Mouse (Mus musculus) G1E-ER4 (cell line): ENCODE data around the gene Rassf7. TPM values are rescaled to one million over a fixed set of nuclear protein-coding genes. Genes with fewer than 3 reads are reported as not detected.

Experiments
- GATA1 ChIP-seq: IDR thresholded peaks from one replicate; pipeline ENCODE4 v1.8.0; 2012; ENCODE audit warnings: low read length, inconsistent platforms
- polyA plus RNA-seq: library from polyadenylated mRNA; stranded (reverse); fragments of >175 nt; gene quantifications from 2 replicates; pipeline ENCODE4 v1.2.3, GENCODE M21; 2012

Rassf7 gene
- 12.7 and 20.3 TPM in 2 replicates for polyA plus RNA-seq

DNA sequence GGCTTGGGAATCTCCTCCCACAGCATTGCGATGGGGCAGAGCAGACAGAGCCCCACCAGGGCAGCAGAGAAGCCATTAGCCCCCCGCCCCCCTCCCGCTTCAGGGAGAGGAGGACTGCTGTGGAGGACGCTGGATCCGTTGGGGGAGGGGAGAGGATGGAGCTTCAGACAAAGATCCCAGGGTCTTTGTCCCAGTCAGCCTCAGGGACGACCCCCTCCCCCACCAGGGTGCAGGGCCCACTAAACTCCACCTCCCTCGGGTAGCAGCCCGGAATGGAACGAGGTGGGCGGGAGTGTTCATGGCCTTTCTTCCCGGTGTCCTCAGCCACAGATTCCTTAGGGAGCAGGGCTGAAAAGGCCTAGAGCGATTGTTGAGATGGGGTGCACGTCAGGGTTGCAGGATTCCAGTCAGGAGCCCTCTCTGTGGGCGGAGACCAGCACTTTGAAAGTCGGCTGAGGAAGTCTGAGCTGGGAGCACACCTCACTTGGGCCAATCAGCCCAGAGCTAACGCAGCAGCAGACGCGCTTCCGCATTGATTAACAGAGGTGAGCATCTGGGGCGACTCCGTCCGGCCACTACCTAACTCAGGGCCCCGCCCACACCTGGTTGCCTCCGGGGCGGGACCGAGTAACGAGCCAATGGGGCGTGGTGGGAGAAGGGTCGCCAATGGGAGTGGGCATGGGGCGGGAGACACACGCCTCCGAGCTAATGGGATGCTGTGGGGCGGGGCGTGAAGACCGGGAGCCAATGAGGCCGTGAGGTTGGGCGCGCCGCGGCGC is at the start of gene Rassf7:
Gene Rassf7 (plus strand): TSS at position 760 of the 779 bp plus-strand sequence.
- no peak for TF ChIP-seq GATA1

DNA sequence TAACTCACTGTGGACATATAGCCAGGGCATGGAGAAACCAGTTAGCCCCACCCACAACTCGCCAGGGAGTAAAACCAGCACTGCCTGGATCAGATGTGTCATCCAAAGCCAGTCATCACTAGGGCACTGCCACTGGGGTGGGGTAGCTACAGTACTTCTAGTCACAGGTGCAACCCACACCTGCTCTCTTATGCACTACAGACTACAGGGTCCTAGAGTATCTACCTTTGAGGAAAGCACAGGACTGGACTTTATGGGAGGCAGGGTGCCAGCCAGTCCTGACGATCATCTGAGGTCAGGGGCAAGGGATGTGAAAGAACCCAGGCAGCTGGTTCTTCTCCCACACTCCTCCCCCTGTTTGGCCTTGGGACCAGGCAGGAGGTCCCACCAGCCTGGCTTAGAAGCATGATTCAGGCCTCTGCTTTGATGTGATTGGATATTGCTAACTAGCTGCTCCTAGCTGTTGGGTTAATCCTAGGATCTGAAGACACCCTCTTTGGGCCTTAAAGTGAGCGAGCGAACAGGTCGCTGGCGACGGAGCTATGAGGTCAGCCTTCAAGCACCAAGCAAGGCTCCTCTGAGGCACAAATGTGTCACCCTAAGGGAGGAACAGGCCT is 47.7 kb upstream of the Rassf7 start:
- TF ChIP-seq GATA1, result no peak

DNA sequence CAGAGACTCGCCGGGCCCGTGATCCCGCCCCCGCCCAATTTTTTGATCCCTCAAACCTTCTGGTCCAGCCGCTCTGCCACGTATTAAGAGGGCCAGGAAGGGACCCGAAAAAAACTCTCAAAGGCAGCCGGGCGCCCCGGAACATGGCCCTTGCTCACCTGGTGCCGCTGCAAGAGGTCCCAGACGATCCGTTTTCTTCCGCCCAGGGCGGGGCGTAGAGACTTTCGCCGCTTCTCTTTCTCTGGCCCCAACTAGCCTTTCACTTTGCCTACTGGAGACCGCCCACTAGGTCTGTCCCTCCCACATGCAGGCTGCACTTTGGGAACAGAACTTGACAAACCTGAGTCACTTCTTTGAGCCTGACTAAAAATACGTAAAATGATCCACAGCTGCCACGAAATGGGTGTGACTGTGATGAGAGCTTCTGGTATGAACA is 47.1 kb upstream of the Rassf7 start:
- no peak for TF ChIP-seq GATA1

DNA sequence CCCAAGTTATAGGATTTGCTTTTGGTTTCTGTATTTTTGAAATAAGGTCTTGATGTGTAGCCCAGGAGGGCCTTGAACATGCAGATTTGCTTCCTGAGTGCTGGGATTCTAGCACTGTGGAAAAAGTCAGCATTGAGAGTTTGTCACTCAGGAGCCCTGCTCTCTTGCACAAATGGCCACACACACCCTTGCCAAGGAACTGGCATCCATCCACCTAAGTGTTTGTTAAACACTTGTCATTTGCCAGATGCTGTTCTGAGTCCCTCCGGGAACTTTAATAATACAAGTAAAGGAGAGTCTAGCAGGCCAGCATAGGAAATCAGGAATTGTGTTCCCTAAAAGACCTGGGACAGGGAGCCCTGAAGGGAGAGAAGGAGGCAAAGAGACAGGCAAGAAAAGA is 46.4 kb upstream of the Rassf7 start:
- no peak for TF ChIP-seq GATA1

DNA sequence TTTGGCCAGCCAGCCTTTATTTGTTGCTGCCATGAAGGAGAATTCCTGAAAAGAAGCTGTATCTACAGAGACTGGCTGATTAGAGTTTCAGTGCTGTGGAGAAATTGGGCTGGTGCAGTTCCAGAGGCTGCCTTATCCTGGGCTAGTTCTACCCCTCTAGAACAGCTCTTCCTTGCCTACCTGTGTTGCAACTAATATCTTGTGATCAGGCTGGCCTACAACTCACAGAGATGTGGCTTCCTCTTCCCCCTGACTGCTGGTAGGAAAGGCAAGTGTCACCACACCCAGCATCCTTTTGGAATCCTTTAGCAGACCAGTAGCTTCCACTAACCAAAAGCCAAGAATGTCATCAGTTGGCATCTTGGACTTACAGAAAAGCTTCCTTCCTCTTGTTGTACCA is 45.8 kb upstream of the Rassf7 start:
- TF ChIP-seq GATA1, result no peak

DNA sequence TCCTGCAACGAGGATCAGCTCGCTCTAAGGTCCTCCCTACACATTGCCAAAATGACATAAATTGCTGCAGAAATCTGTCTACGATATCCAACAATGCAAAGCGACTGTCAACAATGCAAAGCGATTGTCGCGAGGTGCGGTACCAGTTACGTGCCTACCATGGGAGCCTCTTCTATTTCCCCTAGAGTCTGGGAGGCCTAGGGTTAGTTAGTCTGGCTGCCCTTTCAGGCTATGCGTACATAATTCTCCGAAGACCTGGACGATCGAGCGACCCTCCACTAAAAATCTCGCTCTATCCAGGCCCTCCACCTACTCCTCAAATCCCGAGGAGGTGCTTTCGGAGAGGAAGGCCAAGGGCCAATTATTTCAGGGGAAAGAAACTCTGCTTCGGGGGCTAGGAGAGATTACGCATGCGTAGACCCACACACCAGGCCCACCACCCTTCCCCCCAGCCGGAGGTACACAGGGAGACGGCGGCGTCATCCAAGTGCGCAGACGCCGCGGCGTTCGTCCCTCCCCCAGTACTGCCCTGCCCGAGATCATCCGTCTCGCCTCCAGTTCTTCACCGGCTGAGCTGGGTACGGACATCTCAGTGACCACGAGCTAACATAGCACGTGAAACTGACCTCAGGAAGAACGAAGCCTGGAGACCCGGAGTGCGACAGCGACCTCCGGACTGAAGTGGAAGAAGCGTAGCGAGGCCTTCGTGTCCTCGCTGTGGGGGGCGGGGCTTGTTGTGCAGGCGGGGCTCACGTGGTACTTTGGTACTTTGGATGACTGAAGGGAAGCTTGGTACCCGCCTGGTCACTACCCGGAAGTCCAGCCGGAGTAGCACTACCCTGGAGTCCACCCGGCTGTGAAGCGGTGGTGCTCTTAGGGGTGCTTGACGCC is 43.3 kb upstream of the Rassf7 start, which contains the start of gene Rnh1:
Gene Rnh1 (minus strand): TSS at position 742 of the 891 bp plus-strand sequence.
- no peak for TF ChIP-seq GATA1

DNA sequence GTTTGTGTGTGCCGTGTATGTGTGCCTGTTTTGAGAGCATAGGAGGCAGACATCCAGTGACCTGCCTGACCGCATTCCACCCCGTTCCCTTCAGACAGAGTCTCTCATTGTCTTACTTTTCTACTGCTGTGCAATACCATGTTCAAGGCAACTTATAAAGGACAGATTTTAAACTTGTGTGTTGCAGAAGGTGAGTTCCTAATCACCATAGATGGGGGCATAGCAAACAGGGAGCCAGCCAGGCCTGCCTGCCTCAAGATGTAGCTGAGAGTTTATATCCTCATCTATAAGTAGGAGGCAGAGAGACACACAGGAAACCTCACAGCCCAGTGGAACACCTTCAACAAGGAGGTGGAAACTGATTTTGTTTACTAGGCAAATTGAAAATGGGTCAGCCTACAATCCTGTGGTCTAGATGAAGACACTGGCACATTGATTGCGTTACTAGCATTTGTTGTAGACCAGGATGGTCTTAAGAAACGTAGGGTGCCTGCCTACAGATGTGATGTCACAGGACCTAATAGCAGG is 42.3 kb upstream of the Rassf7 start:
- no peak for TF ChIP-seq GATA1

DNA sequence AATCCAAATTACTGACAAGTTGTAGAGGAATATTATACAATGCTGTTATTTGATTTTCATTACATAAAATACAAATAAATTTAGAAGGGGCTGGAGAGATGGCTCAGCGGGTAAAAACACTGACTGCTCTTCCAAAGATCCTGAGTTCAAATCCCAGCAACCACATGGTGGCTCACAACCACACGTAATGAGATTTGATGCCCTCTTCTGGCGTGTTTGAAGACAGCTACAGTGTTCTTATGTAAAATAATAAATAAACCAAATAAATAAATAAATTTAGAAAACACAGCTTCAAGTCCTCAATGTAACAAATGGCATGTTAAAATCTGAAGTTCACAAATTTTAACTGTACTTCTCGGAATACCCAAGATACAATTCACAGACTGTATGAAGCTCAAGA is 40.6 kb upstream of the Rassf7 start:
- TF ChIP-seq GATA1, result no peak

DNA sequence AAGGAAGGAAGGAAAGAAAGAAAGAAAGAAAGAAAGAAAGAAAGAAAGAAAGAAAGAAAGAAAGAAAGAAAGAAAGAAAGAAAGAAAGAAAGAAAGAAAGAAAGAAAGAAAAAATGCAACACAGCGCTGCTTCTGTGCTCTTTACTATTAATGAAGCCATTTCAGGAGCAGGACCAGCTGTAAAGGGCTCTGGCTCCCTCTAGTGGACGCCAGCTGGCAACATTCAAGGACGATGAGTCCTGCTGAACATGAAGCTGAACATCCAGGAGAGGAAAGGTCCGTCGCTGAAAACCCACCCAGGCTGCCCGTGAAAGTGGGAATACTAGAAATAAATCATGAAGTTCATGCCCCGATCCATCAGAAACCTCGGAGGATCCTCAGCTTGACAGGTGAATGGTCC is 39.5 kb upstream of the Rassf7 start:
- no peak for TF ChIP-seq GATA1

DNA sequence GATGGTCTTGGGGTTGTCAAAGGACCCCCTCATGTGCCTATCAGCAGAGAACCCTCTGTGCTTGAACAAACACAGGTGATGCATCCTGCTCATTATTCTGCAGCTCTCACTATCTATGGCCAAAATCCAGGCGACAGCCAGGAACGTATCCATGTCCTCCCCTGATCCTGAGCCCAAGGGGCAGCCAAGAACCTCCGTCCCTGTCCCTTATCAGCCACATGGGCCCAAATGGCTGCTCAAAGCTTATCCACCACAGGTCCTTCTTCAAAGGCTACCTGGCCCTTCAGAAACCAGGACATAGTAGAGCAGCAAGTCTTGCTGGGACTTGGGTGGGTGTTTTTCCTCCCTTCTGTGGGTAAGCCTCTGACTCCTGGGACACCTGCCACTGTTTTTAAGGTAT is 27.5 kb upstream of the Rassf7 start:
- TF ChIP-seq GATA1, result no peak

DNA sequence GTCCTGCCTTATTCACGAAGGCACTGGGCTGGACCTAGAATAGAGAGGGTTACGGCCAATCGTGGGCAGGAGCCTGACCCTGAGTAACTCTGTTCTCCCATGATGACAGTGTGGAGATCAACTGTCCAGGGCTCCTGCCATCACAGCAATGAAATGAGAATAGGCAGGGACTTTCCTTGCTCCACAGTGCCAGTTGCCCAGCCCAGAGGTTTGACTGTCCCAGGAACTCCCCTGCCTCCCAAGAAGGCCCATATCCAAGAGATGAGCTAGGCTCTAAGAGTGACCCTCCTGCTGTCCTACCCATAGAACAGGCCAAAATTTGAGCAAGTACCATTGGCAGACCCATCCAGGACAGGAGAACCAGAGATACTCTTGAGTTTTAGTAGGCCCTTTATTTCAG is 26.9 kb upstream of the Rassf7 start:
- TF ChIP-seq GATA1, result no peak

DNA sequence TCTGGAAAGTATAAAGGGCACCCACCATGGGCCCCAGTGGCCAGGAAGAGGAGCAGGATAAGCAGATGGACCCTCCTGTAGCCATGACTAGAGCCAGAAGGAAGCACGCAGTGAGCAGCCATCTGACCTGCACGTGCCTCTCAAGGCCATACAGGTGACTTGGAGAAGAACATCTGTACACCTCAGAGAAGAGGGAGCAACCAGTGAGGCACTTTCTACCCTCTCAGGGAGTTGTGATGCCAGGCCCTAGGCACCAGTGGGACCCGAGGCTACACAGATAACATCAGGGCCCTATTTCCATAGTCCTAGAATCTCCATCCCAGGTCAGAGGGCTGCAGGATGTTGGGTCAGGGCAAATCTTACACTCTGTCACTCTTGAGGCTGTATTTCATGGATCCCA is 25.4 kb upstream of the Rassf7 start:
- no peak for TF ChIP-seq GATA1

DNA sequence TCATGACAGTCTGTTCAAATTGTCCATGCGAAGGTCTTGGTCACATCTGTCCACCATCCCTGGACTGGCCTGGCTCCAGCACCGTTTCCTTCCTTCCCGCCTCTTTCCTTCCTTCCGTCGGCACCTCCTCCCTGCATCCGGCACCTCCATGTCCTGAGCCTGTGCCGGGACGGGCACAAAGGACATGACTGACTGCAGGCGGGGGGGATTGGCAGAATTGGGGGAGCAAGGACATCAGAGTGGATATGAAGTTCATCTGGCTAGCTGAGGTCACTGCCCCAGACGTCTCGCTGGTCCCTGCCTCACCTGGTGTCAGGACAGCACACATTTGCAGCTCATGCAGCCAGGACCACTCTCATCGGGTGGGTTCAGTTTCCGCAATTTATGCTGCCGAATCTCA is 24.6 kb upstream of the Rassf7 start:
- no peak for TF ChIP-seq GATA1

DNA sequence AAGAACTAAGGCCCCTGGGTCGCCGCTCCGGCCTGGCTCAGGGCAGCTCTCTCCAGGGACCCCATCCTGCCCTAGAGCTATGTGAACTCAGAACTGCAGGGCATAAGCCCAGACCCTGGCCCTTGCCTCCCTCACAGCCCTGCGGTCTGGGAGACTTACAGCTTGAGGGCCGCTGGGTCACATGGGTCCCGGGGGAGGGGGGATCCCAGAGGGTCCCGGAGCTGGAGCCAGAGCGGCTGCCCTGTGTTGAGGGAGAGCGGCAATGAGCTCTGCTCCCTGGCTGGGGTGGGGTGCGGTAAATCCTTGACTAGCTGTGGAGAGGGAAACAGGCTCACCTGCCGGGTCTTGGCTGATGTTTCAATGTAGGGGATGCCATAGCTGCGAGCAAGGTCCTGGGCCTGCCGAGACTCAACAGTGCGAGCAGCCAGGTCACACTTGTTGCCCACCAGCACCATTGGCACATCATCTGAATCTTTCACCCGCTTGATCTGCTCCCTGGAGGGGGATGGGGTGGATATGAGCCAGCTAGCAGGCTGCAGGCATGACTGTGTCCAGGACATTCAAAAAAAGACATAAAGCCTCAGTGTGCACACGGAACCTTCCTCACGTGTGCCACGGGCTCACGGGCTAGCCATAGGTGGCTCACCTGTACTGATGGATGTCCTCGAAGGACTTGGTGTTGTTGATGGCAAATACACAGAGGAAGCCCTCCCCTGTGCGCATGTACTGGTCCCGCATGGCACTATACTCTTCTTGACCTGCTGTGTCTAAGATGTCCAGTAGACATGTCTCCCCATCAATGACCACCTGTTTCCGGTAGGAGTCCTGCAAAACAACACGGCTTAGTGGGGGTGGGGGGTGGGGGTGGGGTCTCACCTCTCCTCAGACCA is 23.6 kb upstream of the Rassf7 start:
- TF ChIP-seq GATA1, result no peak
